Mouse (Mus musculus) urinary bladder, postnatal 0 days (tissue): ENCODE measurements around the gene Gm20795. TPM values are rescaled to one million over a fixed set of nuclear protein-coding genes. Genes with fewer than 3 reads are reported as not detected.

Source experiments
- polyA plus RNA-seq: library from polyadenylated mRNA; unstranded; fragments of >200 nt; fragmentation: Nextera tagmentation; extraction: Ambion mirVana; gene quantifications from 2 replicates; pipeline ENCODE4 v1.2.1, GENCODE M21; 2015

The Gm20795 gene
- not detected in 2 replicates for polyA plus RNA-seq

GRCm38 (mm10) chrY:40804614-40805013 is at the start of gene Gm20795:
Gene Gm20795 (plus strand): TSS chrY:40804914.

GRCm38 (mm10) chrY:40775665-40776064 is 29.0 kb upstream of the Gm20795 start, which contains the start of gene Gm21797:
Gene Gm21797 (minus strand): TSS chrY:40775765.

Other genes starting within 250 kb of the Gm20795 start
- not detected in 2 replicates for gene Gm21852, start 152.9 kb upstream of the Gm20795 start, polyA plus RNA-seq
- gene Gm21797, start 29.1 kb upstream of the Gm20795 start, polyA plus RNA-seq, result not detected in 2 replicates